Mouse (Mus musculus) small intestine, adult 2 months (tissue): ENCODE data around the gene Selenof.

ENCODE experiments used
- CTCF ChIP-seq: fragments of 200-500 bp; IDR thresholded peaks from 2 replicates; pipeline ENCODE4 v1.5.1; 2012; ENCODE audit warnings: low read depth, mild to moderate bottlenecking, control low read depth, inconsistent platforms, low read length, moderate library complexity, mixed read lengths; ENCODE audit not compliant: insufficient replicate concordance, insufficient read length; ENCODE audit errors: extremely low read depth
- POLR2A ChIP-seq: fragments of 200-500 bp; IDR thresholded peaks from 2 replicates; pipeline ENCODE4 v1.6.1; 2012; ENCODE audit warnings: low read depth, mild to moderate bottlenecking, control low read depth, inconsistent platforms, low read length, moderate library complexity

- TF ChIP-seq CTCF: no peak
- peak; percentile 90 for TF ChIP-seq POLR2A
Observed at GRCm38 (mm10) chr3:144570047-144570815, at the start of gene Selenof, which contains the start of gene Hs2st1.
